Mouse (Mus musculus): Measurements from ENCODE around the gene Sbk1. TPM values are rescaled to one million over a fixed set of nuclear protein-coding genes. Genes with fewer than 3 reads are reported as not detected.

Gene Sbk1
- polyA plus RNA-seq, 1 experiment from 2014 or later: 1.5 TPM

DNA sequence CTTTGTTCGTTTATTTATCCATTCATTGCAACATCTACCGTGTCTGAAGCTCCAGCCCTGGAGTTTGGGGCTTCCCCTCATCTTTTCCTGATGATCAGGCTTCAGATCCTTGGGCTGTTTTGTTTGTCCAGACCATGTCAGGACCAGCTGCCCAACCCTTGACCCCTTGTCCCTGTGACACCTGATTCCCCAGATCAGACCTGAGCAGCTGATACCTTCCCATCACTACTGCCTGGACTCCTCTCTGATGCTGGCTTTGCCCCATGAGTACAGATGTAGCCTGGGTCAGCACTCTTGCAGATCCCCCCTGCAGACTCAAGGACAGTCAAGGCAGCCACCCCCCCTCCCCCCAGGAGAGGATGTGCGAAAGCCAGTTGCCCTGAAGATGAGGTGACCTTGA is 1.7 kb downstream of the Sbk1 start:
- no peak overlapping the region for H3K4me2 ChIP-seq (ENCODE audit: low read depth, low read length)
- no peaks in the 10 kb centered on the region for H3K9me3 ChIP-seq (replicated peaks; ENCODE audit: control insufficient read depth, low read length)
- no peak overlapping the region for H3K4me3 ChIP-seq (ENCODE audit: low read depth, low read length)
- H3K27ac ChIP-seq (ENCODE audit: low read length): 0 out of 2 replicates have a peak overlapping the region, but pooled peaks have one; percentile 7
- peaks cover 18% of the 10 kb centered on the region for H3K4me1 ChIP-seq (ENCODE audit: control insufficient read depth, low read depth, low read length)
- H3K27me3 ChIP-seq (ENCODE audit: control insufficient read depth, insufficient read depth, low read depth, low read length): peaks cover 46% of the 10 kb centered on the region
- H3K9ac ChIP-seq (ENCODE audit: low read depth, low read length): no peak overlapping the region; the same call in 1 of the 2 replicates
- 46% methylated on average over 3 of the region's 3 CpGs for WGBS (ENCODE audit: insufficient replicate concordance)
- H3K36me3 ChIP-seq (ENCODE audit: control insufficient read depth, insufficient read depth): no peaks in the 10 kb centered on the region
- no peak for ATAC-seq (ENCODE audit: low read depth)

DNA sequence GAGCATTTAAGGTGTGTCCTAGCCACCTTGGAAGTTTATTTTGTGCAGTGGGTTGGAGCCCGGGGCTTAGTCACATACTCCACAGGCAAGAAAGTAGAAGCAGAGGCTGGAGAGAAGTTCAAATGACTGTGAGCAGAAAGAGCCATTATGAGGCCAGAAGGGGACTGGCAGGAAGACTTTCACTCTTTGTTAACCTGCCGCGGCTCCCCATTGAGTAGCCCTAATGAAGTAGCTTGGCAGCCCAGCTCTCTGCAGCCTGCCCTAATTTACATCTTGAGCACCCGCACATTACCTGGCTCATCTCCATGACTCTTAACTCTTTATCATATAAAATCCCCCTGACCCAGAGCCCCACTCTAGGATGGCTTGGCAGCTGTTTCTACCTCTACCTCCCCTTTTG is 2.2 kb downstream of the Sbk1 start:
- H3K4me2 ChIP-seq (ENCODE audit: low read depth, low read length): no peak overlapping the region
- no peaks in the 10 kb centered on the region for H3K36me3 ChIP-seq (ENCODE audit: control insufficient read depth, insufficient read depth)
- no peak overlapping the region; the same call in 1 of the 2 replicates for H3K27ac ChIP-seq (ENCODE audit: low read length)
- H3K4me3 ChIP-seq (ENCODE audit: low read depth, low read length): no peak overlapping the region
- peaks cover 44% of the 10 kb centered on the region for H3K27me3 ChIP-seq (ENCODE audit: control insufficient read depth, insufficient read depth, low read depth, low read length)
- peaks cover 18% of the 10 kb centered on the region for H3K4me1 ChIP-seq (ENCODE audit: control insufficient read depth, low read depth, low read length)
- no peaks in the 10 kb centered on the region for H3K9me3 ChIP-seq (replicated peaks; ENCODE audit: control insufficient read depth, low read length)
- ATAC-seq (ENCODE audit: low read depth): no peak
- no peak overlapping the region; the same call in 1 of the 2 replicates for H3K9ac ChIP-seq (ENCODE audit: low read depth, low read length)
- WGBS (ENCODE audit: insufficient replicate concordance): 48% methylated on average over 4 of the region's 4 CpGs

DNA sequence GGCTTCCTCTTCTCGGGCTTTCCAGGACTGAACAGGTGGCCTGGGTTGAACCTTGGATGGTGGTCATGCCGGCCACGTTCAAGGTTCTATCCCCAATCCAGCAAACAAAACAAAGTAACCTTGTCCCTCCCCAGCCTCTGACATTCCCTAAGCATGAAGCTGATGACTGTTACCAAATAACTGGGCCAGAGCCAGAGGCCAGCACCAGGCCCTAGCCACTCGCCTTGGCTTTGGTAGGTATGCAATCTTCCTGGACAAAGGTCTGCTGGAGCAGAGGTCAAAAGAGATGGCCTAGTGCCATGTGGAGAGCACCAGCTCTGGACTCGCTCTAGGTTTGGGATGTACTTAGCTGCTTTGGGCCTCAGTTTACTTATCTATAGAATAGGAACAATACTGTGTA is 3.3 kb downstream of the Sbk1 start:
- no peak overlapping the region for H3K9ac ChIP-seq (ENCODE audit: low read depth, low read length)
- no peaks in the 10 kb centered on the region for H3K36me3 ChIP-seq (ENCODE audit: control insufficient read depth, insufficient read depth)
- peaks cover 18% of the 10 kb centered on the region for H3K4me1 ChIP-seq (ENCODE audit: control insufficient read depth, low read depth, low read length)
- H3K4me3 ChIP-seq (ENCODE audit: low read depth, low read length): no peak overlapping the region
- H3K9me3 ChIP-seq (replicated peaks; ENCODE audit: control insufficient read depth, low read length): no peaks in the 10 kb centered on the region
- ATAC-seq (ENCODE audit: low read depth): peak; percentile 70
- H3K27me3 ChIP-seq (ENCODE audit: control insufficient read depth, insufficient read depth, low read depth, low read length): peaks cover 38% of the 10 kb centered on the region
- H3K4me2 ChIP-seq (ENCODE audit: low read depth, low read length): no peak overlapping the region
- peak overlapping the region; percentile 55; the same call in 1 of the 2 replicates for H3K27ac ChIP-seq (ENCODE audit: low read length)
- 56% methylated on average over 5 of the region's 5 CpGs for WGBS (ENCODE audit: insufficient replicate concordance)

DNA sequence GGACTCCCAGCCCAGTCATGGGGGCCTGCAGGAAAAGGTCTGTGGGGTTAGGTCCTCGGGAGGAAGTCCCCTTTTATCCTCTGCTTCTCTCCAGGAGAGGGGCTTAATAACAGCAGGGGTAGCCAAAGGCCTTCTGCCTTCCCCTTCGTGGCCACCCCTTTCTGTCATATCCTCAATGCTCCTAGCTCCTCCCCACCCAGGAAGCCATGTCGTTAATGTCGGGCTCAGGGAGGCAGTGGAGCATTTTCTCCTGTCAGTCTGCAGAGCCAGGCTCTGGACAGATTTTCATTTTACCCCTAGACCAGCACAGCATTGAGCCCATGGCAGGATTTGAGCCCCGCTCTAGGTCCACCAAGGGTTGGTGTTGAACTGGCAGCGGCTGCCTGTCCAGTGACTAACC is 3.9 kb downstream of the Sbk1 start:
- peaks cover 18% of the 10 kb centered on the region for H3K4me1 ChIP-seq (ENCODE audit: control insufficient read depth, low read depth, low read length)
- H3K4me3 ChIP-seq (ENCODE audit: low read depth, low read length): no peak overlapping the region
- WGBS (ENCODE audit: insufficient replicate concordance): 36% methylated on average over 6 of the region's 6 CpGs
- H3K36me3 ChIP-seq (ENCODE audit: control insufficient read depth, insufficient read depth): no peaks in the 10 kb centered on the region
- H3K9ac ChIP-seq (ENCODE audit: low read depth, low read length): no peak overlapping the region
- no peak overlapping the region for H3K27ac ChIP-seq (ENCODE audit: low read length)
- no peaks in the 10 kb centered on the region for H3K9me3 ChIP-seq (replicated peaks; ENCODE audit: control insufficient read depth, low read length)
- H3K27me3 ChIP-seq (ENCODE audit: control insufficient read depth, insufficient read depth, low read depth, low read length): peaks cover 32% of the 10 kb centered on the region
- H3K4me2 ChIP-seq (ENCODE audit: low read depth, low read length): no peak overlapping the region
- no peak for ATAC-seq (ENCODE audit: low read depth)

DNA sequence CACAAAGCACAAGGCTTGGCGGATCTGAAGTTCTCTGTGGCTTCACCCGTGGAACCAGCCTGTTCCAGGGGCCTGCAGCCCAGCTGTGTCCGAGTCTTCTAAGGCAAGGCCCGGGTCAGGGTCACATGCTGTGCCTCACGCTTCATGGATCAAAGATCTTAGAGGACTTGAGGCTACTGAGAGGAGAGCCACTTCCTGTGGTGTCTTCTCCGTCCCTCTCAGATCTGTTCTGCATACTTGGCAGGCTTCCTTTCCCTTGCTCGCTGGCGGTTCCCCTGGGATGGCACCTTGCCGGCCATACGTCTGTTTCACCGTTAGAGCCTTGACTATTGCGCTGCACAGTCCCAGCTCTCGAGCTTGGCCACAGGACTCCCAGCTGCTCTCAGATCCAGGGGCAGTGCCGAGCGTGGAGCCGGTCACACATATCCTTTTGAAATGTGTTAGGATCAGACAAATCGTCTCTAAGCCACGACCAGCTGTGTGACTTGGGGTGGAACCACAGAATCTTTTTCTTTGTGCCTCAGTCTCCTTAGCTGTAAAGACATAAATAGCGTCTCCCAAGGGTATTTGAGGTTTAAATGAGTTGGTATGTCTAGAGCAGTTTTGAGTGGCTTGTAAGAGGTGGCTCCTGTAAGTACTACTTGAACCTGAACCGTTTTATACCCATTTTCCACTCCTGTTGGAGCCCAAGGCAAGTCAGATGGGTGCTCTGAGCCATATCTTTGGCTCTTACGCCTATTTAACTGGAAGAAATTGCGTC is 5.3 kb downstream of the Sbk1 start:
- Histone ChIP-seq H3K9ac (ENCODE audit: low read depth, low read length) (no peak overlapping the region), H3K4me3 (ENCODE audit: low read depth, low read length) (no peak overlapping the region), H3K27me3 (ENCODE audit: control insufficient read depth, insufficient read depth, low read depth, low read length) (peaks cover 18% of the 10 kb centered on the region), H3K4me1 (ENCODE audit: control insufficient read depth, low read depth, low read length) (peaks cover 18% of the 10 kb centered on the region), H3K36me3 (ENCODE audit: control insufficient read depth, insufficient read depth) (no peaks in the 10 kb centered on the region), H3K9me3 (replicated peaks; ENCODE audit: control insufficient read depth, low read length) (no peaks in the 10 kb centered on the region), H3K27ac (ENCODE audit: low read length) (no peak overlapping the region), H3K4me2 (ENCODE audit: low read depth, low read length) (no peak overlapping the region)
- no peak for ATAC-seq (ENCODE audit: low read depth)
- 63% methylated on average over 22 of the region's 22 CpGs for WGBS (ENCODE audit: insufficient replicate concordance)

DNA sequence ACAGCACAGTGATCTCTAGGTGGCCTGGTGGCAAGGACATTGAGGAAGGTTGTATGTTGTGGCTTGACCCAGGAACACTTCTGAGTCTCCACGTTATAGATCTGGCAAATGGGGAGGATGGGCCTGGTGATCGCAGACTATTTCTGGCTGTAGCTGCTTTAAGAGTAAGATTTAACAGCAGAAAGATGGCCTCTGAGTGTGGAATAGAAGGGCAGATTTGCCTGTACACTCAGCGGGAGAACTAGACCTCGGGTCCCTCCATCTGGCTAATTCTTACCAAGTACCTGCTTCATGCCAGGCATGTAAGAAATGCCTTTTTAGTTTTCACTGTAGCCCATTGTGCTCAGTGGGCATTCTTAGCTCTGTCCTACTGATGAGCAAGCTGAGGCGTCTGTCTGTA is 6.4 kb downstream of the Sbk1 start:
- H3K4me2 ChIP-seq (ENCODE audit: low read depth, low read length): no peak overlapping the region
- peaks cover 7% of the 10 kb centered on the region for H3K27me3 ChIP-seq (ENCODE audit: control insufficient read depth, insufficient read depth, low read depth, low read length)
- no peaks in the 10 kb centered on the region for H3K36me3 ChIP-seq (ENCODE audit: control insufficient read depth, insufficient read depth)
- H3K9me3 ChIP-seq (replicated peaks; ENCODE audit: control insufficient read depth, low read length): no peaks in the 10 kb centered on the region
- no peak overlapping the region for H3K9ac ChIP-seq (ENCODE audit: low read depth, low read length)
- no peak overlapping the region for H3K27ac ChIP-seq (ENCODE audit: low read length)
- ATAC-seq (ENCODE audit: low read depth): no peak
- H3K4me1 ChIP-seq (ENCODE audit: control insufficient read depth, low read depth, low read length): peaks cover 12% of the 10 kb centered on the region
- H3K4me3 ChIP-seq (ENCODE audit: low read depth, low read length): no peak overlapping the region
- WGBS (ENCODE audit: insufficient replicate concordance): 71% methylated on average over 5 of the region's 5 CpGs

DNA sequence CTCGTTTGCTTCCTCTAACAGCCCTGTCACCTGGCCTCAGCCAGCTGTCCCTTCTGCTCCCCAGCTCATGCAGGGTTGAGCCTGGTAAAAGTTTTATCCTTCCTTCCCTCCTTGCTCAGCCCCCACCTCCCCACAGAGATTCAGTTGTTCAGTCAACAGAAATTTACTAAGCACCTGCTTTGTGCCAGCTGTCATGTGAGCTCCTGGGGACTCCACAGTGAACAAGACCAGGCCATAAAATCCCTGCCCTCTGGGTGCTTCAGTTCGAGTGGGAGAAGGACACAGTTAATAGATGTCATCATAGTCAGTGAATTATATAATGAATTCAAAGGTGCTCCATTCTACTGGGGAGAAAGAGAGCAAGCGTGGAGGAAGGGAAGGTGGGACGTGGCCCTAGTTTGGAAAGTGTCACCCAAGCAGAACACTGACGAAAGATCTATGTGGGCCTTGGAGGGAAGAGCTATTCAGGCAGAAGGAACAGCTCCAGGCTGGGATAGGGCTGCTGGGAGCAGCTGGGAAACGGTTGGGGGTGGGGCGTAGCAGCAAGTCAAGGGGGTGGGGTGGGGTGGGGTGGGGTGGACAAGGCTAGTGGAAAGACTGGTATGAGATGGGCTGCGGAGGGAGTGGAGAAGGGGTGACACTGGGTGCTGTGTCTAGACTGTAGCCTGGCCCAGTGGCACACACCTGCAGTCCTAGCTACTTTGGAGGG is 7.5 kb downstream of the Sbk1 start:
- Histone ChIP-seq H3K27ac (ENCODE audit: low read length) (no peak overlapping the region), H3K4me1 (ENCODE audit: control insufficient read depth, low read depth, low read length) (peaks cover 18% of the 10 kb centered on the region), H3K27me3 (ENCODE audit: control insufficient read depth, insufficient read depth, low read depth, low read length) (no peaks in the 10 kb centered on the region), H3K4me3 (ENCODE audit: low read depth, low read length) (no peak overlapping the region), H3K9ac (ENCODE audit: low read depth, low read length) (no peak overlapping the region), H3K4me2 (ENCODE audit: low read depth, low read length) (no peak overlapping the region), H3K9me3 (replicated peaks; ENCODE audit: control insufficient read depth, low read length) (no peaks in the 10 kb centered on the region), H3K36me3 (ENCODE audit: control insufficient read depth, insufficient read depth) (no peaks in the 10 kb centered on the region)
- ATAC-seq (ENCODE audit: low read depth): no peak
- 59% methylated on average over 8 of the region's 8 CpGs for WGBS (ENCODE audit: insufficient replicate concordance)

DNA sequence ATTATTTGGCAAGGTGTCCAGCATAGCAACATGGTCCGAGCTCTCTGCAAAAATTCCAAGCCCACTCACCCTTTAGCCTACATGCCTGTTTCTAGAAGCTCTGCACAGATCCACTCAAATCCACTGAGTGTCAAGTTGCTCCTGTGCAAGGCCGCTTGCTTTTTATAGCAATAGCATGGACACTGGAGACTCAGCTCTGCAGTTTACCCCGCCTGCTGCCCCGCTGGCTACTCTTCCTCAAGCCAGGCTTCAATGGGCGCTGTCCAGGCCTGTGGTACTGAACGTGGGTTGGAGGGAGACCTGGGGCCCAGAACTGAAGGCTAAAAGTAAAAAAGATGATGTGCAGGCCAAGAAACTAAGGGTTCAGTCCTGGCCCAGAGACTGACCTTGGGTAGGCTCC is 8.3 kb downstream of the Sbk1 start:
- 51% methylated on average over 6 of the region's 6 CpGs for WGBS (ENCODE audit: insufficient replicate concordance)
- Histone ChIP-seq H3K4me2 (ENCODE audit: low read depth, low read length) (no peak overlapping the region), H3K36me3 (ENCODE audit: control insufficient read depth, insufficient read depth) (no peaks in the 10 kb centered on the region), H3K27ac (ENCODE audit: low read length) (no peak overlapping the region), H3K4me1 (ENCODE audit: control insufficient read depth, low read depth, low read length) (peaks cover 21% of the 10 kb centered on the region), H3K9me3 (replicated peaks; ENCODE audit: control insufficient read depth, low read length) (no peaks in the 10 kb centered on the region), H3K27me3 (ENCODE audit: control insufficient read depth, insufficient read depth, low read depth, low read length) (no peaks in the 10 kb centered on the region), H3K4me3 (ENCODE audit: low read depth, low read length) (no peak overlapping the region), H3K9ac (ENCODE audit: low read depth, low read length) (no peak overlapping the region)
- ATAC-seq (ENCODE audit: low read depth): no peak

Data from liver, embryonic 16.5 days (tissue).